Mouse (Mus musculus) CH12.LX (cell line): ENCODE measurements around the gene Stk33. TPM values are rescaled to one million over a fixed set of nuclear protein-coding genes. Genes with fewer than 3 reads are reported as not detected.
A peak's percentile ranks its signal among the peaks of the same experiment; 100 is the strongest.

Source experiments
- DNase-seq: peaks from one replicate; pipeline ENCODE4 v3.0.0-alpha.2; 2013; ENCODE audit errors: extremely low read depth
- H3K27ac ChIP-seq: 2 replicates; pipeline ENCODE4 v1.5.1; 2012; ENCODE audit warnings: low read depth, mild to moderate bottlenecking, control low read depth, moderate library complexity; ENCODE audit not compliant: insufficient read depth
- H3K27me3 ChIP-seq: replicated peaks from 2 replicates; pipeline ENCODE3; 2012; ENCODE audit warnings: inconsistent platforms
- H3K36me3 ChIP-seq, 2 experiments: replicated peaks in 1 of 2; 2 replicates each; pipeline versions ENCODE3 to v1.6.1; 2012; ENCODE audit warnings: inconsistent platforms in 1 of 2, low read length in 1 of 2, mild to moderate bottlenecking in 1 of 2, mixed read lengths in 1 of 2, moderate library complexity in 1 of 2; ENCODE audit not compliant: control insufficient read depth in 1 of 2, insufficient read depth in 1 of 2
- H3K4me1 ChIP-seq, 2 experiments: 2 replicates each; pipeline ENCODE4 v1.6.1; 2012; ENCODE audit warnings: inconsistent platforms in 1 of 2, moderate library complexity in 1 of 2; ENCODE audit not compliant: insufficient read depth in 2 of 2, control insufficient read depth in 1 of 2
- H3K4me2 ChIP-seq: 2 replicates; pipeline ENCODE4 v1.6.1; 2012; ENCODE audit warnings: low read depth, mild to moderate bottlenecking, control low read depth; ENCODE audit not compliant: poor library complexity, insufficient read depth, severe bottlenecking
- H3K4me3 ChIP-seq, 3 experiments: fragments of 150-350 bp in 1 of 3; sonication (generic) in 1 of 3; replicated peaks in 1 of 3; 2 replicates each; pipeline versions ENCODE3 to v1.5.1; 2011 to 2012; ENCODE audit warnings: low read depth in 2 of 3, low read length in 2 of 3, mild to moderate bottlenecking in 2 of 3, moderate library complexity in 2 of 3, control low read depth in 1 of 3, improper control_type of control experiment in 1 of 3, inconsistent platforms in 1 of 3, mixed read lengths in 1 of 3; ENCODE audit not compliant: poor library complexity in 1 of 3
- H3K79me2 ChIP-seq: replicated peaks from 2 replicates; pipeline ENCODE4 v1.6.1; 2012; ENCODE audit warnings: mild to moderate bottlenecking, moderate library complexity; ENCODE audit not compliant: control insufficient read depth, poor library complexity, insufficient read depth, severe bottlenecking; ENCODE audit errors: extremely low read depth
- H3K9ac ChIP-seq: 2 replicates; pipeline ENCODE4 v1.6.1; 2012; ENCODE audit warnings: low read depth, mild to moderate bottlenecking, control low read depth, moderate library complexity; ENCODE audit not compliant: insufficient read depth
- H3K9me3 ChIP-seq: replicated peaks from 2 replicates; pipeline ENCODE3; 2012; ENCODE audit warnings: low read length, inconsistent platforms, mixed read lengths
- BHLHE40 ChIP-seq: IDR thresholded peaks from 2 replicates; pipeline ENCODE4 v1.6.1; 2011; ENCODE audit warnings: mild to moderate bottlenecking, low read depth, low read length, improper control_type of control experiment
- CHD1 ChIP-seq: IDR thresholded peaks from 2 replicates; pipeline ENCODE4 v1.6.1; 2012; ENCODE audit warnings: low read depth, low read length, improper control_type of control experiment, inconsistent platforms
- CHD2 ChIP-seq: IDR thresholded peaks from 2 replicates; pipeline ENCODE4 v1.6.1; 2011; ENCODE audit warnings: low read length, improper control_type of control experiment
- CTCF ChIP-seq, 2 experiments: IDR thresholded peaks in 1 of 2; conservative IDR thresholded peaks in 1 of 2; 2 replicates each; pipeline ENCODE4 v1.5.1; 2011 to 2012; ENCODE audit warnings: low read depth in 2 of 2, low read length in 2 of 2, improper control_type of control experiment in 1 of 2, inconsistent platforms in 1 of 2, mild to moderate bottlenecking in 1 of 2, moderate library complexity in 1 of 2
- HCFC1 ChIP-seq: IDR thresholded peaks from 2 replicates; pipeline ENCODE4 v1.6.1; 2012; ENCODE audit warnings: low read depth, mild to moderate bottlenecking, inconsistent platforms, low read length, improper control_type of control experiment
- JUN ChIP-seq: IDR thresholded peaks from 2 replicates; pipeline ENCODE4 v1.6.1; 2011; ENCODE audit warnings: low read depth, mild to moderate bottlenecking, low read length, improper control_type of control experiment, moderate library complexity; ENCODE audit not compliant: insufficient read depth
- MAFK ChIP-seq: IDR thresholded peaks from 2 replicates; pipeline ENCODE4 v1.6.1; 2011; ENCODE audit warnings: low read length, improper control_type of control experiment; ENCODE audit not compliant: insufficient replicate concordance
- MAX ChIP-seq: IDR thresholded peaks from 2 replicates; pipeline ENCODE4 v1.6.1; 2011; ENCODE audit warnings: low read length, improper control_type of control experiment
- NELFE ChIP-seq: IDR thresholded peaks from 2 replicates; pipeline ENCODE4 v1.6.1; 2011; ENCODE audit warnings: low read depth, low read length, improper control_type of control experiment
- PAX5 ChIP-seq: IDR thresholded peaks from 2 replicates; pipeline ENCODE4 v1.6.1; 2012; ENCODE audit warnings: low read length, inconsistent platforms, mixed read lengths
- POLR2AphosphoS2 ChIP-seq: IDR thresholded peaks from 2 replicates; pipeline ENCODE4 v1.6.1; 2011; ENCODE audit warnings: low read depth, low read length, improper control_type of control experiment
- RAD21 ChIP-seq: IDR thresholded peaks from 2 replicates; pipeline ENCODE4 v1.6.1; 2011; ENCODE audit warnings: low read depth, mild to moderate bottlenecking, low read length, improper control_type of control experiment, moderate library complexity
- TBP ChIP-seq: conservative IDR thresholded peaks from 2 replicates; pipeline ENCODE4 v1.6.1; 2011; ENCODE audit warnings: low read depth, low read length, improper control_type of control experiment
- TCF12 ChIP-seq: IDR thresholded peaks from 2 replicates; pipeline ENCODE4 v1.6.1; 2014; ENCODE audit warnings: low read depth, mild to moderate bottlenecking, inconsistent platforms, low read length, improper control_type of control experiment
- UBTF ChIP-seq: IDR thresholded peaks from 2 replicates; pipeline ENCODE4 v1.6.1; 2012; ENCODE audit warnings: low read depth, mild to moderate bottlenecking, inconsistent platforms, low read length, improper control_type of control experiment, moderate library complexity
- USF1 ChIP-seq: IDR thresholded peaks from 2 replicates; pipeline ENCODE4 v1.6.1; 2014; ENCODE audit warnings: low read depth, mild to moderate bottlenecking, inconsistent platforms, low read length, improper control_type of control experiment
- ZMIZ1 ChIP-seq: IDR thresholded peaks from 2 replicates; pipeline ENCODE4 v1.6.1; 2012; ENCODE audit warnings: low read depth, mild to moderate bottlenecking, inconsistent platforms, low read length, improper control_type of control experiment
- ZNF384 ChIP-seq: IDR thresholded peaks from 2 replicates; pipeline ENCODE4 v1.6.1; 2012; ENCODE audit warnings: low read depth, low read length, improper control_type of control experiment, inconsistent platforms
- dilution Hi-C: fragments of 300-500 bp; cut with MboI; formaldehyde crosslinking; loops from 2 replicates; pipeline ENCODE4 v1.14.3; 2020; ENCODE audit warnings: low sequenced_read_pairs; ENCODE audit not compliant: extremely low pct_unique_long_range_greater_than_20kb, extremely low pct_ligation_motif_present
- in situ Hi-C: fragments of 300-500 bp; cut with MboI; formaldehyde crosslinking; loops from 3 replicates; pipeline ENCODE4 v1.14.3; 2019; ENCODE audit warnings: low sequenced_read_pairs, low pct_ligation_motif_present, low pct_unique_long_range_greater_than_20kb, mixed read lengths
- polyA plus RNA-seq: library from polyadenylated mRNA; unstranded; fragments of >175 nt; gene quantifications from 2 replicates; pipeline ENCODE4 v1.2.1, GENCODE M21; 2012; ENCODE audit warnings: low read depth; ENCODE audit not compliant: insufficient read length
- total RNA-seq, 2 experiments: library from RNA; depleted of rRNA; stranded (reverse); fragments of 300-350 nt in 1 of 2; fragments of >200 nt in 1 of 2; gene quantifications; 2 replicates each; pipeline ENCODE4 v1.2.3; 2012 to 2014

The Stk33 gene
- total and polyA plus RNA-seq, 3 experiments: not detected

- no peak overlapping the region for H3K4me3 ChIP-seq
- peak; percentile 6 for DNase-seq
- no peaks in the 10 kb centered on the region for H3K27me3 ChIP-seq
- no peaks in the 10 kb centered on the region for H3K79me2 ChIP-seq
- in situ Hi-C loops: no loop called here
- H3K9ac ChIP-seq: no peak overlapping the region
- TF ChIP-seq CHD1 (no peak), MAFK (no peak), USF1 (no peak), CTCF (conservative IDR thresholded peaks at IDR 0.05 in 1 of 2, IDR thresholded peaks at IDR 0.05 in 1 of 2; ENCODE audit: low read depth in 2 of 2, low read length in 2 of 2) (no peak), POLR2AphosphoS2 (no peak), BHLHE40 (no peak), PAX5 (no peak)
- no peak overlapping the region for H3K27ac ChIP-seq
- H3K9me3 ChIP-seq: no peaks in the 10 kb centered on the region
- no peaks in the 10 kb centered on the region for H3K36me3 ChIP-seq
- peaks cover 2 to 14% of the 10 kb centered on the region in 2 experiments; a peak in 2 of 4 replicates for H3K4me1 ChIP-seq
- dilution Hi-C loops: no loop called here
- peak overlapping the region; percentile 69; the same call in 1 of the 2 replicates for H3K4me2 ChIP-seq
Measured at GRCm38 (mm10) chr7:109467591-109467990, 28.7 kb upstream of the Stk33 start.

- Histone ChIP-seq H3K27ac (no peak overlapping the region), H3K4me1 (peaks cover 12 to 15% of the 10 kb centered on the region in 2 experiments), H3K36me3 (no peaks in the 10 kb centered on the region), H3K4me3 (no peak overlapping the region), H3K4me2 (no peak overlapping the region), H3K9me3 (no peaks in the 10 kb centered on the region), H3K27me3 (no peaks in the 10 kb centered on the region), H3K9ac (no peak overlapping the region), H3K79me2 (no peaks in the 10 kb centered on the region)
- in situ Hi-C loops (no loop called here), dilution Hi-C loops (no loop called here)
- no peak for DNase-seq
- TF ChIP-seq MAX (no peak), ZNF384 (no peak), TCF12 (no peak), RAD21 (no peak), HCFC1 (no peak), BHLHE40 (no peak), JUN (no peak), NELFE (no peak), CHD2 (no peak), ZMIZ1 (no peak), UBTF (no peak), TBP (no peak)
Measured at GRCm38 (mm10) chr7:109460698-109461097, 21.8 kb upstream of the Stk33 start.
